Comparison of ENCODE assay signal across 8 mouse cellular contexts in genomic region chr8:119827721-119828153, GRCm38 (mm10). TPM values are rescaled to one million over a fixed set of nuclear protein-coding genes. Genes with fewer than 3 reads are reported as not detected.
DNase-seq lines count a peak whose midpoint lies in the region; ATAC-seq and TF ChIP-seq lines count a peak whose summit lies in the region.
"Had no signal": no experiment of that assay in that cellular context is flagged by ENCODE, and none has a peak within 500 bp of the region (broad histone marks: within the 10 kb centered on the region; RNA-seq: fewer than 3 reads in every experiment).

No protein-coding gene starts in this region.

- H3K4me3 ChIP-seq in layer of hippocampus, adult 2 months = no peak overlapping the region
- H3K4me3 ChIP-seq in embryonic facial prominence, embryonic 14.5 days (ENCODE audit: low read depth, low read length) = no peak overlapping the region
- no peak overlapping the region for H3K4me3 ChIP-seq in hindbrain, embryonic 16.5 days (ENCODE audit: low read length)
- no peak overlapping the region for H3K4me3 ChIP-seq in midbrain, embryonic 15.5 days

- TF ChIP-seq CTCF in layer of hippocampus, adult 2 months (conservative IDR thresholded peaks at IDR 0.05) = no peak

- H3K9ac ChIP-seq in embryonic facial prominence, embryonic 14.5 days (ENCODE audit: low read depth, low read length) = no peak overlapping the region
- no peak overlapping the region for H3K9ac ChIP-seq in hindbrain, embryonic 16.5 days (ENCODE audit: low read depth, low read length)
- H3K9ac ChIP-seq in midbrain, embryonic 15.5 days = no peak overlapping the region

- DNase-seq in layer of hippocampus, adult 2 months (ENCODE audit: low spot score in 2 of 2) = no peak
- no peak for DNase-seq in layer of hippocampus, adult 8-10 months (ENCODE audit: low spot score in 2 of 2)
- peak; percentile 42 for DNase-seq in embryonic facial prominence, embryonic 14.5 days (ENCODE audit: low spot score)
- no peak for DNase-seq in urinary bladder, postnatal 14 days (ENCODE audit: low spot score)
- DNase-seq in urinary bladder, postnatal 4 days (ENCODE audit: low spot score in 2 of 2) = no peak

- H3K4me2 ChIP-seq in embryonic facial prominence, embryonic 14.5 days (ENCODE audit: low read depth, low read length) = no peak overlapping the region
- no peak overlapping the region for H3K4me2 ChIP-seq in hindbrain, embryonic 16.5 days (ENCODE audit: low read length)
- H3K4me2 ChIP-seq in midbrain, embryonic 15.5 days = no peak overlapping the region

- H3K27me3 ChIP-seq in embryonic facial prominence, embryonic 14.5 days (replicated peaks; ENCODE audit: control insufficient read depth, insufficient read depth, low read length) = no peaks in the 10 kb centered on the region
- no peaks in the 10 kb centered on the region for H3K27me3 ChIP-seq in hindbrain, embryonic 16.5 days (replicated peaks; ENCODE audit: control insufficient read depth, insufficient read depth, low read length)
- no peaks in the 10 kb centered on the region for H3K27me3 ChIP-seq in midbrain, embryonic 15.5 days (replicated peaks)
- H3K27me3 ChIP-seq: Patski had no signal

- no peaks in the 10 kb centered on the region for H3K36me3 ChIP-seq in embryonic facial prominence, embryonic 14.5 days (ENCODE audit: control insufficient read depth, insufficient read depth, low read length)
- H3K36me3 ChIP-seq in hindbrain, embryonic 16.5 days (ENCODE audit: control insufficient read depth, insufficient read depth, low read length) = no peaks in the 10 kb centered on the region
- H3K36me3 ChIP-seq in midbrain, embryonic 15.5 days (replicated peaks) = no peaks in the 10 kb centered on the region

- peak overlapping the region; percentile 43; the same call in 1 of the 2 replicates for H3K27ac ChIP-seq in layer of hippocampus, adult 2 months
- no peak overlapping the region for H3K27ac ChIP-seq in embryonic facial prominence, embryonic 14.5 days (replicated peaks; ENCODE audit: low read depth, low read length)
- H3K27ac ChIP-seq in hindbrain, embryonic 16.5 days (ENCODE audit: low read depth, low read length) = 0 out of 2 replicates have a peak overlapping the region, but pooled peaks have one; percentile 18
- peak overlapping the region; percentile 7; the same call in 1 of the 2 replicates for H3K27ac ChIP-seq in midbrain, embryonic 15.5 days

- WGBS in embryonic facial prominence, embryonic 14.5 days = 46% methylated on average over 4 of the region's 4 CpGs
- WGBS in hindbrain, embryonic 16.5 days = 40% methylated on average over 4 of the region's 4 CpGs
- 23% methylated on average over 4 of the region's 4 CpGs for WGBS in midbrain, embryonic 15.5 days

- ATAC-seq in embryonic facial prominence, embryonic 14.5 days (ENCODE audit: low read depth) = no peak
- no peak for ATAC-seq in hindbrain, embryonic 16.5 days
- ATAC-seq in midbrain, embryonic 15.5 days (replicated peaks) = no peak
- ATAC-seq: Patski had no signal

- H3K9me3 ChIP-seq in embryonic facial prominence, embryonic 14.5 days (ENCODE audit: control insufficient read depth, low read length) = no peaks in the 10 kb centered on the region
- H3K9me3 ChIP-seq in hindbrain, embryonic 16.5 days (ENCODE audit: control insufficient read depth, low read length) = no peaks in the 10 kb centered on the region
- no peaks in the 10 kb centered on the region for H3K9me3 ChIP-seq in midbrain, embryonic 15.5 days

- H3K4me1 ChIP-seq in embryonic facial prominence, embryonic 14.5 days (ENCODE audit: control insufficient read depth, insufficient read depth, low read length) = peaks cover 41% of the 10 kb centered on the region
- peaks cover 43% of the 10 kb centered on the region for H3K4me1 ChIP-seq in hindbrain, embryonic 16.5 days (ENCODE audit: control insufficient read depth, insufficient read depth, low read depth, low read length)
- H3K4me1 ChIP-seq in midbrain, embryonic 15.5 days = peaks cover 58% of the 10 kb centered on the region

RNA-seq across cellular contexts. Expression of gene Cotl1, which starts 12.6 kb away (rescaled TPM):
- total RNA-seq in layer of hippocampus, adult 2 months (2021) = 100 to 1,000 TPM; 138 to 139 TPM
- 100 to 1,000 TPM; 119 to 176 (median 137) TPM for total RNA-seq in layer of hippocampus, adult 8-10 months (2022)
- polyA plus RNA-seq in embryonic facial prominence, embryonic 14.5 days (2014; fragmentation: Nextera tagmentation; extraction: Ambion mirVana) = 255 and 299 TPM in 2 replicates
- polyA plus RNA-seq in hindbrain, embryonic 16.5 days (2015; fragmentation: Nextera tagmentation; extraction: Ambion mirVana) = 112 and 127 TPM in 2 replicates
- polyA plus RNA-seq in midbrain, embryonic 15.5 days (2015; fragmentation: Nextera tagmentation; extraction: Ambion mirVana) = 123 and 134 TPM in 2 replicates

RNA-seq across cellular contexts. Expression of gene Klhl36, which starts 34.3 kb away (rescaled TPM):
- total RNA-seq in layer of hippocampus, adult 2 months (2021) = 1 to 10 TPM; 7.7 to 8.4 TPM
- 1 to 10 TPM; 7.0 to 9.4 (median 7.3) TPM for total RNA-seq in layer of hippocampus, adult 8-10 months (2022)
- polyA plus RNA-seq in embryonic facial prominence, embryonic 14.5 days (2014; fragmentation: Nextera tagmentation; extraction: Ambion mirVana) = 8.6 and 10.1 TPM in 2 replicates
- 20.3 and 20.5 TPM in 2 replicates for polyA plus RNA-seq in hindbrain, embryonic 16.5 days (2015; fragmentation: Nextera tagmentation; extraction: Ambion mirVana)
- polyA plus RNA-seq in midbrain, embryonic 15.5 days (2015; fragmentation: Nextera tagmentation; extraction: Ambion mirVana) = 18.3 and 20.2 TPM in 2 replicates

RNA-seq across cellular contexts. Expression of gene Tldc1, which starts 49.5 kb away (rescaled TPM):
- total RNA-seq in layer of hippocampus, adult 2 months (2021) = 10 to 100 TPM; 15.2 to 15.5 TPM
- 10 to 100 TPM; 12.5 to 15.9 (median 15.5) TPM for total RNA-seq in layer of hippocampus, adult 8-10 months (2022)
- polyA plus RNA-seq in embryonic facial prominence, embryonic 14.5 days (2014; fragmentation: Nextera tagmentation; extraction: Ambion mirVana) = 5.4 and 5.5 TPM in 2 replicates
- polyA plus RNA-seq in hindbrain, embryonic 16.5 days (2015; fragmentation: Nextera tagmentation; extraction: Ambion mirVana) = 11.4 and 13.4 TPM in 2 replicates
- 11.4 and 11.8 TPM in 2 replicates for polyA plus RNA-seq in midbrain, embryonic 15.5 days (2015; fragmentation: Nextera tagmentation; extraction: Ambion mirVana)
